ENCODE assay signal across 16 mouse cellular contexts in genomic region chr7:140854483-140854882, GRCm38 (mm10). TPM values are rescaled to one million over a fixed set of nuclear protein-coding genes. Genes with fewer than 3 reads are reported as not detected.
DNase-seq lines count a peak whose midpoint lies in the region; ATAC-seq and TF ChIP-seq lines count a peak whose summit lies in the region.
"Had no signal": no experiment of that assay in that cellular context is flagged by ENCODE, and none has a peak within 500 bp of the region (broad histone marks: within the 10 kb centered on the region; RNA-seq: fewer than 3 reads in every experiment).

No protein-coding gene starts in this region.

- TF ChIP-seq CTCF in left cerebral cortex, adult 2 months (IDR thresholded peaks at IDR 0.05) = no peak

- H3K27me3 ChIP-seq in heart, embryonic 13.5 days (replicated peaks) = no peaks in the 10 kb centered on the region
- H3K27me3 ChIP-seq in neural tube, embryonic 12.5 days (replicated peaks) = no peaks in the 10 kb centered on the region
- no peaks in the 10 kb centered on the region for H3K27me3 ChIP-seq in limb, embryonic 14.5 days (ENCODE audit: control insufficient read depth, insufficient read depth, low read length)

- no peaks in the 10 kb centered on the region for H3K9me3 ChIP-seq in heart, embryonic 13.5 days
- no peaks in the 10 kb centered on the region for H3K9me3 ChIP-seq in neural tube, embryonic 12.5 days
- H3K9me3 ChIP-seq in limb, embryonic 14.5 days (ENCODE audit: control insufficient read depth, low read length) = no peaks in the 10 kb centered on the region

- H3K36me3 ChIP-seq in heart, embryonic 13.5 days = peaks cover 54% of the 10 kb centered on the region
- H3K36me3 ChIP-seq in neural tube, embryonic 12.5 days = peaks cover 43% of the 10 kb centered on the region
- peaks cover 50% of the 10 kb centered on the region for H3K36me3 ChIP-seq in limb, embryonic 14.5 days (ENCODE audit: control insufficient read depth, insufficient read depth, low read length)

- peaks cover 28% of the 10 kb centered on the region for H3K4me1 ChIP-seq in heart, embryonic 13.5 days
- H3K4me1 ChIP-seq in neural tube, embryonic 12.5 days = peaks cover 30% of the 10 kb centered on the region
- H3K4me1 ChIP-seq in limb, embryonic 14.5 days (ENCODE audit: control insufficient read depth, insufficient read depth, low read length) = peaks cover 19% of the 10 kb centered on the region

- H3K27ac ChIP-seq in heart, embryonic 13.5 days (replicated peaks) = no peak overlapping the region
- H3K27ac ChIP-seq in neural tube, embryonic 12.5 days = no peak overlapping the region
- H3K27ac ChIP-seq in limb, embryonic 14.5 days (replicated peaks; ENCODE audit: low read depth, low read length) = no peak overlapping the region
- no peak overlapping the region for H3K27ac ChIP-seq in left cerebral cortex, adult 2 months
- H3K27ac ChIP-seq: stomach, postnatal 0 days had no signal

- intact Hi-C loops in left cerebral cortex, adult 2 months (cut with DNase I) = no loop called here

- DNase-seq in heart, adult 9 months (ENCODE audit: low spot score in 2 of 2) = no peak
- DNase-seq in neural tube, embryonic 10.5 days (ENCODE audit: extremely low spot score, low spot score) = no peak
- no peak for DNase-seq in limb, embryonic 14.5 days (ENCODE audit: low spot score)
- no peak for DNase-seq in ovary, adult 18-20 months (ENCODE audit: low spot score)
- no peak for DNase-seq in left cerebral cortex, adult 2 months (ENCODE audit: extremely low spot score in 1 of 2, low spot score in 2 of 2)
- DNase-seq: adrenal gland, adult 8-10 months; kidney, postnatal 4 days; layer of hippocampus, postnatal 36 days; lung, embryonic 14.5 days had no signal

- WGBS in heart, embryonic 13.5 days = 91% methylated on average over 18 of the region's 18 CpGs
- 93% methylated on average over 18 of the region's 18 CpGs for WGBS in neural tube, embryonic 12.5 days
- WGBS in limb, embryonic 14.5 days = 94% methylated on average over 18 of the region's 18 CpGs

- TF ChIP-seq POLR2A in limb, embryonic 14.5 days (IDR thresholded peaks at IDR 0.05; ENCODE audit: borderline replicate concordance, extremely low read depth, insufficient read depth, insufficient read length) = no peak

- peak overlapping the region; percentile 70; the same call in 1 of the 2 replicates for H3K4me3 ChIP-seq in heart, embryonic 13.5 days
- no peak overlapping the region for H3K4me3 ChIP-seq in neural tube, embryonic 12.5 days
- no peak overlapping the region; the same call in 1 of the 2 replicates for H3K4me3 ChIP-seq in limb, embryonic 14.5 days (replicated peaks; ENCODE audit: low read length)
- no peak overlapping the region for H3K4me3 ChIP-seq in left cerebral cortex, adult 2 months

- no peak overlapping the region for H3K9ac ChIP-seq in heart, embryonic 13.5 days
- H3K9ac ChIP-seq in neural tube, embryonic 12.5 days = no peak overlapping the region
- no peak overlapping the region for H3K9ac ChIP-seq in limb, embryonic 14.5 days (ENCODE audit: low read depth, low read length, severe bottlenecking)

- peak overlapping the region; percentile 96; the same call in 1 of the 2 replicates for H3K4me2 ChIP-seq in heart, embryonic 13.5 days
- peak overlapping the region; percentile 97; the same call in 1 of the 2 replicates for H3K4me2 ChIP-seq in neural tube, embryonic 12.5 days (replicated peaks)
- peak overlapping the region; percentile 98; the same call in 1 of the 2 replicates for H3K4me2 ChIP-seq in limb, embryonic 14.5 days (replicated peaks; ENCODE audit: low read depth, low read length, severe bottlenecking)

- ATAC-seq in heart, embryonic 13.5 days (ENCODE audit: extremely low read depth, insufficient number of reproducible peaks, low FRiP score, low TSS enrichment) = no peak
- ATAC-seq in neural tube, embryonic 12.5 days (ENCODE audit: low FRiP score, low read depth) = no peak
- no peak for ATAC-seq in limb, embryonic 14.5 days (ENCODE audit: low FRiP score, low read depth)

RNA-seq across cellular contexts. Expression of gene Gm45785, which starts 1.6 kb away (rescaled TPM):
- polyA plus RNA-seq in heart, embryonic 13.5 days (2015; fragmentation: Nextera tagmentation; extraction: Ambion mirVana) = not detected in 2 replicates
- not detected in 2 replicates for polyA plus RNA-seq in neural tube, embryonic 12.5 days (2016; fragmentation: Nextera tagmentation; extraction: Ambion mirVana)
- 0.12 TPM in 1 of 2 replicates, not detected in the other for polyA plus RNA-seq in limb, embryonic 14.5 days (2012; rRNA removed)
- polyA plus RNA-seq in limb, embryonic 14.5 days (2014; fragmentation: Nextera tagmentation; extraction: Ambion mirVana) = not detected in 2 replicates
- 1 to 10 TPM; 1.5 to 2.6 TPM for total RNA-seq in left cerebral cortex, adult 2 months (2021)
- total RNA-seq: gastrocnemius, adult 18-20 months; layer of hippocampus, postnatal 36 days had no signal
- polyA plus RNA-seq: heart, embryonic 16.5 days; intestine, embryonic 14.5 days; lung, embryonic 14.5 days; stomach, postnatal 0 days had no signal

RNA-seq across cellular contexts. Expression of gene Ric8a, which starts 2.3 kb away (rescaled TPM):
- polyA plus RNA-seq in heart, embryonic 13.5 days (2015; fragmentation: Nextera tagmentation; extraction: Ambion mirVana) = 40.1 and 46.2 TPM in 2 replicates
- polyA plus RNA-seq in neural tube, embryonic 12.5 days (2016; fragmentation: Nextera tagmentation; extraction: Ambion mirVana) = 89.1 and 94.8 TPM in 2 replicates
- 70.3 and 82.0 TPM in 2 replicates for polyA plus RNA-seq in limb, embryonic 14.5 days (2012; rRNA removed)
- 74.0 and 78.9 TPM in 2 replicates for polyA plus RNA-seq in limb, embryonic 14.5 days (2014; fragmentation: Nextera tagmentation; extraction: Ambion mirVana)
- total RNA-seq in left cerebral cortex, adult 2 months (2021) = 10 to 100 TPM; 62.1 to 74.2 TPM

RNA-seq across cellular contexts. Expression of gene Bet1l, which starts 2.9 kb away (rescaled TPM):
- polyA plus RNA-seq in heart, embryonic 13.5 days (2015; fragmentation: Nextera tagmentation; extraction: Ambion mirVana) = 28.6 and 29.0 TPM in 2 replicates
- polyA plus RNA-seq in neural tube, embryonic 12.5 days (2016; fragmentation: Nextera tagmentation; extraction: Ambion mirVana) = 30.3 and 34.2 TPM in 2 replicates
- polyA plus RNA-seq in limb, embryonic 14.5 days (2012; rRNA removed) = 45.0 and 48.2 TPM in 2 replicates
- 75.1 and 92.8 TPM in 2 replicates for polyA plus RNA-seq in limb, embryonic 14.5 days (2014; fragmentation: Nextera tagmentation; extraction: Ambion mirVana)
- total RNA-seq in left cerebral cortex, adult 2 months (2021) = 10 to 100 TPM; 24.6 to 24.8 TPM

RNA-seq across cellular contexts. Expression of gene Odf3, which starts 6.9 kb away (rescaled TPM):
- polyA plus RNA-seq in heart, embryonic 13.5 days (2015; fragmentation: Nextera tagmentation; extraction: Ambion mirVana) = 0.09 TPM in 1 of 2 replicates, not detected in the other
- not detected in 2 replicates for polyA plus RNA-seq in neural tube, embryonic 12.5 days (2016; fragmentation: Nextera tagmentation; extraction: Ambion mirVana)
- polyA plus RNA-seq in limb, embryonic 14.5 days (2012; rRNA removed) = 0.04 TPM in 2 replicates
- polyA plus RNA-seq in limb, embryonic 14.5 days (2014; fragmentation: Nextera tagmentation; extraction: Ambion mirVana) = not detected in 2 replicates
- not detected for total RNA-seq in left cerebral cortex, adult 2 months (2021)
- total RNA-seq: gastrocnemius, adult 18-20 months; layer of hippocampus, postnatal 36 days; megakaryocyte progenitor cell, adult 5-6 weeks had no signal
- polyA plus RNA-seq: heart, embryonic 16.5 days; intestine, embryonic 14.5 days; lung, embryonic 14.5 days; stomach, postnatal 0 days had no signal

RNA-seq across cellular contexts. Expression of gene Scgb1c1, which starts 9.1 kb away (rescaled TPM):
- polyA plus RNA-seq in heart, embryonic 13.5 days (2015; fragmentation: Nextera tagmentation; extraction: Ambion mirVana) = not detected in 2 replicates
- not detected in 2 replicates for polyA plus RNA-seq in neural tube, embryonic 12.5 days (2016; fragmentation: Nextera tagmentation; extraction: Ambion mirVana)
- not detected in 2 replicates for polyA plus RNA-seq in limb, embryonic 14.5 days (2012; rRNA removed)
- not detected in 2 replicates for polyA plus RNA-seq in limb, embryonic 14.5 days (2014; fragmentation: Nextera tagmentation; extraction: Ambion mirVana)
- not detected for total RNA-seq in left cerebral cortex, adult 2 months (2021)
- total RNA-seq: adrenal gland, adult 8-10 months; gastrocnemius, adult 18-20 months; layer of hippocampus, postnatal 36 days; megakaryocyte progenitor cell, adult 5-6 weeks had no signal
- polyA plus RNA-seq: intestine, embryonic 14.5 days; lung, embryonic 14.5 days; stomach, postnatal 0 days had no signal
